Mouse (Mus musculus) ES-E14 (cell line): ENCODE data around the gene Dmrta2.

Experiments used
- HCFC1 ChIP-seq: IDR thresholded peaks from 2 replicates; pipeline ENCODE4 v1.6.1; 2012; ENCODE audit warnings: low read length, inconsistent platforms, borderline replicate concordance; ENCODE audit not compliant: insufficient read depth
- MAFK ChIP-seq: IDR thresholded peaks from 2 replicates; pipeline ENCODE4 v1.6.1; 2014; ENCODE audit warnings: mild to moderate bottlenecking, low read depth, low read length, inconsistent platforms; ENCODE audit not compliant: insufficient read depth
- ZNF384 ChIP-seq: IDR thresholded peaks from 2 replicates; pipeline ENCODE4 v1.6.1; 2012; ENCODE audit warnings: low read depth, low read length, inconsistent platforms

DNA sequence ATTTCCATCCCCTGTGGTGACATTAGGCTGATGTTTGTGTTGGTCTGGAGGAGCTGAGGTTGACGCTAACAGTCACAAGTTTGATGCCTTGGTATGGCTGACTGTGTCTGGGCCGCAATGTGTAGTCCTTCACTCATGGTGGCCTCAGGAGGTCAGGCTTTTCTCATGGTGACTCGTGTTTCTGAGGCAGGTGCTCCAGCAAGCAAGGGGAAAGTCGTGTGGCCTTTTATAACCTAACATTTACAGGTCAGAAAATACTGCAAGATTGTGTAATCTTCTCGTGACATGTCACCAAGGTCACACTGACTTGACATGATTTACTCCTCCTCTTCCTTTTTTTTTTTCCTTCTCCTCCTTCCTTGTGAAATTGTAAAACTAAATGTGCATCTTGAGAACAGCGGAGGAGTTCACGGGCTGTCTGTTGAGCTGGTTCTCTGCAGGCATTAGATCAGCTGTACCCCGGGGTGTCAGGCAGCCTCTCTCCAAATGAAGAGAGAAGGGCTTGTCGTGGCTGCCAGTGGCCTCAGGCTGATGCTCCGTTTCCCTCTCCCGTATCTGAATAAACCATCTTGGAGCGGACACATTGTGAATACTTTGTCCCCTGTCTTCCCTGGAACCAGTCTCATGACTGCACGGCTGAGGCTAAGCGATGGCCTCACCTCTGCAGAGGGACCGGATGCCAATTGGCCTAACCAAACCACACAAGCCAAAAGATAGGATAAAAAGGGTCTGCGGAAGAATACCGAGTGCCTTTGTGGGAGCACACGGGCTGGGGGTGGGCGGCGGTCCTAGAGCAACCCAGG, 9.9 kb downstream of the Dmrta2 start:
- TF ChIP-seq HCFC1, result no peak
- TF ChIP-seq MAFK, result no peak
- TF ChIP-seq ZNF384, result no peak
